Mouse (Mus musculus): ENCODE measurements at regions not wholly inside any gene's neighbourhood (a gene's known extent, or its start where the extent isn't known, plus 50 kb on each side); places are given as distances from the start of the nearest gene placed in this dataset.

GRCm38 (mm10) chr4:84032505-84032904 lies 507.2 kb downstream of the Ccdc171 start:
- no peak for DNase-seq (ENCODE audit: inconsistent age in 2 of 2, low spot score in 1 of 2)

DNA sequence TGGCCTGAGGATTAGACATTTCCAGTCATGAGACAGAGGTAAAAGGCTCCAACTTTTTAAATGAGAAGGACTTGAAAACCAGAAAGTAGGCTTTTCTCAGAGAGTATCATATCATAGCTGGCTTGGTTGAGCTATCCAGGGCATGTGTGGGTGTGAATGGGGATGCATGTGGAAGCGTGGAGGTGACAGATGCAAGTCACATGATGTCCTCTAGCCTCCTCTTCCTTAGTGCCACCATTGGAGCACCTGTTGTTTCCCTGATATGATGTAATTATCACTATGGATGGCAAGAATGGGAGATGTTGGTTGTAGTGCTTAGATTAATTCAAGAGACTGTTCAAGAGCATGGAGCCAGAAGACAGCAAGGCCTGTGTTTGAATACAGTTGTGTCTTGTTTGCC lies 510.0 kb downstream of the Ccdc171 start:
- no peak for DNase-seq (ENCODE audit: inconsistent age in 2 of 2, low spot score in 1 of 2)

GRCm38 (mm10) chr4:84037535-84037934 lies 512.2 kb downstream of the Ccdc171 start:
- peak; percentile 61 to 86 for DNase-seq (ENCODE audit: inconsistent age in 2 of 2, low spot score in 1 of 2)

DNA sequence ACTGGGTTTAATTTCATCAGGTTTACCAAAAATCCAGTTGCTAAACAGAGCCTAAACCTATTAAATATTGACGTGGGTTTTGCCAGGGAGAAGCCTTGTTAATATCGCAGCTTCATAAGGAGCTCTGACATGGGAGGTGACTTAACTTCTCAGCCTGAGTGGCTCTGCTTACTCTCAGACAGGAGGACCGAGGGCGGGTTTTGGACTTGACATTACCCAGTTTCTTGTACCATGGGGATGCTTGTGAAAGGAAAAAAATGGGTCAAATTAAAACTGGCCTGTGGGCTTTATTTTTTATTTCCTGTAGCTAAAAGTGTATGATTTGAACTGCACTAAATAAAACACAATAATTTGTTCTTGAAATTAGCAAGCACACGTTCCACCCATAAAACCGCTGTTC lies 524.9 kb downstream of the Ccdc171 start:
- DNase-seq (ENCODE audit: inconsistent age in 2 of 2, low spot score in 1 of 2): no peak

DNA sequence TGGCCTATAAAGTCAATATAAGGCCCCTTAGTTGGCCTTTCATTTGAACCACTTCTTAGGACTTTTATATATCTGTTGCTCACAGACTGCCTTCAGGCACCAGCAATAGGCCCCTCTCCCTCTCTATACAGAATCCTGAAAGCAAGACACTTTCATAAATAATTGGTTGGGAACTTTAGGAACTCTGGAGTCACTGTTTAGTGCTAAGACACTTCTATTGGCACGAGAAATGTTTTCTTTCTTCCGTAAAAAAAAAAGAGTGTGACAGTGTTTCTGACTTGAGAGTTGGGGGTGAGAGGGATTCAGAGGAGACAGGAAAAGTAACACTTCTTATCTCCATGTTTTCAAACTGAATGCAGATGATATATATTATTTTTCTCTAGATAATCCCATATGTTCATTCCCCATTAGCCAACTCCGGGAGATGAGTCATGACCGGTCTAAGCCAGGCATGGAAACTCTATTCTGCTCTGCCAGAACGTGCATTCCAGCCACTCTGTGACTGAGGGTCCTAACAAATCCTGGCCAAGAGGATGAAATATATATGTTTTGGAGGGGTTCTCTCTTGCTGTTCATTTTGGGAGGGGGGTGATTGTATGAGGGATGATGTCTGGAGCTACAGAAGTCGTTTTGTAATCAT lies 531.6 kb downstream of the Ccdc171 start:
- DNase-seq (ENCODE audit: inconsistent age in 2 of 2, low spot score in 1 of 2): no peak

GRCm38 (mm10) chr4:84060187-84060586 lies 534.8 kb downstream of the Ccdc171 start:
- DNase-seq (ENCODE audit: inconsistent age in 2 of 2, low spot score in 1 of 2): no peak

DNA sequence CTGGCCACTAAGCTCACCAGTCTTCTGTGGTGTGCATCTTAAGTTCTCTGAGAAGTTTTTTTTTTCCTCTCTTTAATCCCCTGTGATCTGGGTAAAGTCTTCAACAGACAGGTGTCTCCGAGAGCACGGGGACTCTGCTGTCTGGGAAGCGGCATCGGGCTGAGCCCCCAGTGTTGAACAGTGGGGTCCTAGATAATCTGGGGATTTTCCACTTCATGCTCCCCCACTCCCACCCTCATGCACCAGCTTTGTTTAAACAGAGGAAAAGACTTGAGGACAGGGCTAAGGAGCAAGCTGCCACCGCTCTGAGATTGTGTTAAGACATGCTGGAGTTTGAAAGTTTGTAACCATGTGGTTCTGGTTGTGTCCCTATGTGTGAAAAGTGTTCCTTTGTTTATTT lies 538.4 kb downstream of the Ccdc171 start:
- DNase-seq (ENCODE audit: inconsistent age in 2 of 2, low spot score in 1 of 2): no peak

- DNase-seq (ENCODE audit: inconsistent age in 2 of 2, low spot score in 1 of 2): peak; percentile 65 to 90
Measured at GRCm38 (mm10) chr4:84064614-84065456, 539.5 kb downstream of the Ccdc171 start.

DNA sequence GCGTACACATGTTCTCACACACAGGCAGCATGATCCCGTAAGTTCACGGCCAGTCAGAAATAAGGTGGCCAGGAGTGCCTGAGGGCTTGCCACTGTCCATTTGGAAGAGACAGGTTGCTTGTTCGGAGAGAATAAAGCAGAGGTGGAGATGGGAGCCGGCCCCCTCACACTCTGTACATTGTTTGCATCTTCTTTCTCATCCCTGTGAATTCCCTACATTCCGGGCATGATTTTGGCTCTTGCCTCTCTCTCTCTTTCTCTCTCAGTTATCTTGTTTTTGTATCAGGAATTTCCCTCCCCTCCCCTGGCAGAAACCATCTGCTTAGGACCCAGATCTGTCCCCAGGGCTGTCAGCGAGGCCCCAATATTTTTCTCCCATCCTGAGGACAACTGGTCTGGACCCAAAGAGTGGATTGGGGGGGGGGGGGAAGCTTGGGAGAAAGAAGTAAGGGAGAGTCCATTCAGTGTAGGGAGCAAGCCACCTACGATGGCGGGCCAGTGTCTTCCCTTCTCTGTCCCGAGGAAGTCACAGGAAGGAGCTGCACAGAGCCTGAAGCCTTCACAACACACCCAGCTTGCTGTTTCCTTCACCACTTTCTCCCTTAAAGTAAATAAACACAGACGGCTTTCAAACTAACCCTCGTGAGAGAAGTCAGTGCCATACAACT lies 540.2 kb downstream of the Ccdc171 start:
- no peak for DNase-seq (ENCODE audit: inconsistent age in 2 of 2, low spot score in 1 of 2)

DNA sequence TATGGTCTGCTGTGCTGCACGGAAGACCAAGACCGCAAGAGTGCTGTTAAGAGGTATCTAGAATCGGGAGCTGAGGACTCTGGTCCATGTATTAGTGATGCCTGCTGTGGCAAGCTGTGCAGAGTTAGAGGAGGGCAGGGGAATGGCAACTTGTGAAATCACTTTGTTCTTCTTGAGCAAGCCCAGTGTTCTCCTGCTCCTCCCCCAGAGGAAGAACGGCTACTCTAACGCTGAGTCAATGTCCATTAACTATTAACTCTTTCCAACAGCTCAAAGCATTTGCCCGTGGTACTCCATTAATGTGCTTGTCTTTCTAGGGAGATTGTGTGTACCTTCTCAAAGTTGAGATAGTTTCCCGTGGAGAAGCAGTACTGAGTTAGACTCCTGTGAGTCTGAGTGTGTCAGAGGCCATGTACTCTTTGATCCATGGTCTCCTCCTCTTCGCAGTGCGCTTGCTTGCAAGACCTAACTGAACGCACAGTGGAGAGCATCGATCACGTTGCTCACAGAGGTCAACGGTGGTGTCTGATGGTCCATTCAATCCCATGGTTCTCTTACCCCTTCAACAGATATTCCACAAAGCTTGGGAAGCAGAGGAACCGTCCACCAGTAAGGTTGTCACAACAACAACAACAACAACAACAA lies 542.7 kb downstream of the Ccdc171 start:
- DNase-seq (ENCODE audit: inconsistent age in 2 of 2, low spot score in 1 of 2): no peak

GRCm38 (mm10) chr4:84068947-84069663 lies 543.8 kb downstream of the Ccdc171 start:
- no peak for DNase-seq (ENCODE audit: inconsistent age in 2 of 2, low spot score in 1 of 2)

DNA sequence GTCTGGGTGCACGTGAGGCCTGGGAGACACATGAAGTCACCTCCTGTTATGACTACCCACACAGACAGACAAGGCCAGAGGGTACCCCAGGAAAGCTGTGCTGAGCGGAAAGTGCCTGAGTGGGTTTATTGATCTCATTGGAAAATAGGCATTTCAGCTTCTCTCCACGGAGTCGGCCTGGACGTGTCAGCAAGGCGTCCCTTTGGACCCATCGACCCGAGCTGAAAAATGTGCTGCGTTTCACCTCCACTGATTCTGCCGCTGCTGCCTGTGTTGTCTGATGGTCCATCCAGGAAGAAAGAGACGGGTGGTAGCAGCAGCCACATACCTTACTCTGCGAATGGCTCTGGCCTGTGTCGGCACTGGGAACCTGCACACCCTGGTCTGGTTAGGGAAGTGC lies 544.3 kb downstream of the Ccdc171 start:
- no peak for DNase-seq (ENCODE audit: inconsistent age in 2 of 2, low spot score in 1 of 2)

DNA sequence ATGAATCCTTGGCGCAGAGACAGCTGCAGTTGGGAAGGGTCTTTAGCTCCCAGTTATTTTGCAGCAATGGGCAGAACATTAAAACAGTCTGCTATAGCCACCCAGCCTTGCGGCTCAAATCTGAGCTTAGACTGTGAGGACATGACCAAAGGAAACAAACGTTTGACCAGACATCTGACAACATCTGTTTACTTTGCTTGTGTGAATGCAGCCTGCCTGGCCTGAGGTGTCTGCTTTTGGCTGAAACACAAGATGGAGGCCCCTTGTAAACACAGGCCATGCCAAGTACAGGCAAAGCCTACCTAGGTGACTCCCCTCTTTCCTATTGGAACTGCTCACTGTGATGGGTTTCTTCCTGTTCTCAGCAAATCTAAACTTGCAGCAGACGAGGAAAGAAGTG lies 544.7 kb downstream of the Ccdc171 start:
- DNase-seq (ENCODE audit: inconsistent age in 2 of 2, low spot score in 1 of 2): no peak

DNA sequence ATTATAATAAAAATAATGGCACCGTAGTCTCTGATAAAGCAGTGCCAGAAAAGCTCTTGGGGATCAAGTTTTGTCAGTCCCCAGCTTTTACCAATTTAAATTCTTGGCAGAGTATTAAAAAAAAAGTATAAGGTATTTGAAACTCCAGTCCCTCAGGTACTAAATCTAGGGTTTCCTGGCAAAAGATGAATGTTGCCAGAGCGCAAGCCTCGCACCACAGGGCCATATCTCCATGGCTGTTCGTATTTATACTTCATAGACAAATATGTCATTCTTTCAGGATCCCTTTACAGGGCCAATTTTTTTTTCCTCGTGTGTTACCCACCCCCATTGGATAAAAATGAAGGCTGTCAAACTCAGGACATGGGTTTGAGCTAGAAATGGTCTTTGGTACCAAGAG lies 546.8 kb downstream of the Ccdc171 start:
- no peak for DNase-seq (ENCODE audit: inconsistent age in 2 of 2, low spot score in 1 of 2)

GRCm38 (mm10) chr4:84076526-84076925 lies 551.2 kb downstream of the Ccdc171 start:
- no peak for DNase-seq (ENCODE audit: inconsistent age in 2 of 2, low spot score in 1 of 2)

- no peak for DNase-seq (ENCODE audit: inconsistent age in 2 of 2, low spot score in 1 of 2)
Measured at GRCm38 (mm10) chr4:84079516-84079915, 554.2 kb downstream of the Ccdc171 start.

- DNase-seq (ENCODE audit: inconsistent age in 2 of 2, low spot score in 1 of 2): no peak
Measured at GRCm38 (mm10) chr4:84081518-84081917, 556.2 kb downstream of the Ccdc171 start.

DNA sequence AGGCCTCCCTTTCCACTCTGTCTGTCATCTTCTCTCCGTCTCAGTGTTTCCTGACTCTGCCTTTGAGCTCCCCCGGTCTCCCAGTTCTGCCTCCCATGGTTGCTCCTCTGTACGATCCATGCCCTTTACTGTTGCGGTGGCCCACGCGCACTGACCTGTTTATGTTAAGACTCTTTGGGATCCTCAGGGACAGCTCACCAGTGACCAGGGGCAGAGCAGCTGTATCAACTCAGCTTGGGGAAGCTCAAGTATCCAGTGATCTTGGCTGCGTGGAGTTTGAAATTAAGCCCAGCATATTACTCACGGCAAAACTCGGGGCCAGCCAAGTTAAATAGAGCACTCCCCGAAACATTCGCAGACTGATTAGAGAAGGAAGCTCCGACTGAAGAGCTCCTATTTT lies 562.8 kb downstream of the Ccdc171 start:
- DNase-seq (ENCODE audit: inconsistent age in 2 of 2, low spot score in 1 of 2): peak in 1 of 2 experiments; percentile 43

DNA sequence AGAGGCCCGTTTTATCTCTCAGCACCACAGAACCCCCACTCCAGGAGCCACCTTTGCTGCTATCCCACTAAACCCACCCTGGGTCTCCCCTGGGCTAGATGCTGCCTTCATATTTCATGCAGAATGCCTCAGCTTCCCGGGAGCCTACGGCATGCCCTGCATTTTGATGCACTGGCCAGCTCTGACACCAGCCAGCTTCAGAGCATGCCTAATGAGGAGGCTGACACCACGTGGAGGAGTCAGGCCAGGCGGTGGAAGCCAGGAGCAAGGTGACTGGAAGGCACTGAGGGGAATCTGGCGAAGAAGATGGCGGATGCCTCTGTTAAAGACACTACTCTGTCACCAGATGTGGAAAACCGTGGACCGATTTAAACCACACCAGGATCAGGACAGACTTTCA lies 567.2 kb downstream of the Ccdc171 start:
- DNase-seq (ENCODE audit: inconsistent age in 2 of 2, low spot score in 1 of 2): no peak

DNA sequence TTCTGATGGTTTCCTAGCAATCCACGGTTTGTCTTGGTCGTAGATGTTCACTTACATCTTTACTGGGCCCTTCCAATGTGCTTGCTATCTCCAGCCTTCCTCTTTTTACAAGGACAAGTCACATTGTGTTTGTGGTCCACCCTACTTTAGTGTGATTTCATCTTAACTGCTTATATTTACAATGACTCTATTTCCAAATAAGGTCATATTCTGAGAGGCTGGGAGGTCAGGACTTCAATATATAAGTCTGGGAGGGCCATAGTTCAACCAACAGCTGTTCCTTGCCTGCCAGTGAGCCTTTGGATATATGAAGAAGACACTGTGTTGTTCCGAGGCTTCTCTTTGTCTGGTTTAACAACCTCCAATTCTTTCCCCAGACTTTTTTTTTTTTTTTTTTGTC lies 569.9 kb downstream of the Ccdc171 start:
- DNase-seq (ENCODE audit: inconsistent age in 2 of 2, low spot score in 1 of 2): no peak

- DNase-seq (ENCODE audit: inconsistent age in 2 of 2, low spot score in 1 of 2): no peak
Measured at GRCm38 (mm10) chr4:84096081-84096480, 570.7 kb downstream of the Ccdc171 start.
